Mouse (Mus musculus) lung, adult 2 months (tissue): ENCODE measurements around the gene Map3k14. TPM values are rescaled to one million over a fixed set of nuclear protein-coding genes. Genes with fewer than 3 reads are reported as not detected.

Source experiments
- DNase-seq: peaks from one replicate; pipeline ENCODE4 v3.0.0; 2022
- H3K4me1 ChIP-seq: fragments of 200-500 bp; 2 replicates; pipeline ENCODE4 v1.6.1; 2011; ENCODE audit warnings: low read length; ENCODE audit not compliant: control insufficient read depth, insufficient read depth
- H3K4me3 ChIP-seq: fragments of 200-500 bp; replicated peaks from 2 replicates; pipeline ENCODE3; 2011; ENCODE audit warnings: low read depth, mild to moderate bottlenecking, control low read depth, low read length; ENCODE audit errors: extremely low read depth
- CTCF ChIP-seq: fragments of 200-500 bp; IDR thresholded peaks from 2 replicates; pipeline ENCODE4 v1.5.1; 2011; ENCODE audit warnings: mild to moderate bottlenecking, low read length, control low read depth; ENCODE audit not compliant: insufficient read depth
- POLR2A ChIP-seq: fragments of 200-500 bp; IDR thresholded peaks from 2 replicates; pipeline ENCODE4 v1.6.1; 2011; ENCODE audit warnings: low read depth, mild to moderate bottlenecking, control low read depth, low read length, borderline replicate concordance; ENCODE audit errors: extremely low read depth
- WGBS: fragments of 180-500 bp; shearing (Covaris S2); methylation state at CpG from one replicate; pipeline ENCODE4 v1.1.7; 2018; 5-methylcytosine and 5-hydroxymethylcytosine counted together
- polyA plus RNA-seq: library from polyadenylated mRNA; depleted of rRNA; stranded (reverse); fragments of >200 nt; gene quantifications from 2 replicates; pipeline ENCODE4 v1.2.3, GENCODE M21; 2012; rRNA removed

The Map3k14 gene
- 16.3 and 19.7 TPM in 2 replicates for polyA plus RNA-seq

- peaks cover 5% of the 10 kb centered on the region; the same call in 1 of the 2 replicates for H3K4me1 ChIP-seq
- peak; percentile 100 for DNase-seq
- WGBS = 2% methylated on average over 55 of the region's 55 CpGs
- H3K4me3 ChIP-seq = peak within 1 kb of the TSS; percentile 72
- TF ChIP-seq CTCF = no peak
- peak; percentile 93; the same call in 1 of the 2 replicates for TF ChIP-seq POLR2A
Measured at GRCm38 (mm10) chr11:103267346-103268219, at the start of gene Map3k14. Map3k14 (minus strand) TSS chr11:103267472.

- 65% methylated on average over 5 of the region's 5 CpGs for WGBS
- Histone ChIP-seq H3K4me3 (no peak overlapping the region), H3K4me1 (peaks cover 4% of the 10 kb centered on the region)
- TF ChIP-seq CTCF (no peak), POLR2A (no peak)
- DNase-seq = no peak
Measured at GRCm38 (mm10) chr11:103315379-103315778, 48.1 kb upstream of the Map3k14 start.

- TF ChIP-seq CTCF (no peak), POLR2A (no peak)
- WGBS = 70% methylated on average over 10 of the region's 10 CpGs
- peaks cover 4% of the 10 kb centered on the region for H3K4me1 ChIP-seq
- H3K4me3 ChIP-seq = no peak overlapping the region
- no peak for DNase-seq
Measured at GRCm38 (mm10) chr11:103314736-103315374, 47.6 kb upstream of the Map3k14 start.

GRCm38 (mm10) chr11:103313542-103313941 is 46.3 kb upstream of the Map3k14 start:
- 79% methylated on average over 6 of the region's 6 CpGs for WGBS
- Histone ChIP-seq H3K4me1 (peaks cover 4% of the 10 kb centered on the region), H3K4me3 (no peak overlapping the region)
- DNase-seq = no peak
- TF ChIP-seq POLR2A (no peak), CTCF (no peak)

- DNase-seq = no peak
- peaks cover 7% of the 10 kb centered on the region for H3K4me1 ChIP-seq
- H3K4me3 ChIP-seq = no peak overlapping the region
- TF ChIP-seq CTCF (no peak), POLR2A (no peak)
- WGBS = 72% methylated on average over 8 of the region's 8 CpGs
Measured at GRCm38 (mm10) chr11:103312655-103313255, 45.5 kb upstream of the Map3k14 start.

- TF ChIP-seq CTCF (no peak), POLR2A (no peak)
- peak; percentile 58 for DNase-seq
- WGBS = 3% methylated on average over 29 of the region's 30 CpGs
- Histone ChIP-seq H3K4me1 (peaks cover 7% of the 10 kb centered on the region), H3K4me3 (peak overlapping the region; percentile 47)
Measured at GRCm38 (mm10) chr11:103311960-103312611, 44.8 kb upstream of the Map3k14 start.

GRCm38 (mm10) chr11:103309956-103310574 is 42.8 kb upstream of the Map3k14 start:
- no peak for DNase-seq
- peaks cover 7% of the 10 kb centered on the region for H3K4me1 ChIP-seq
- no peak for TF ChIP-seq CTCF
- TF ChIP-seq POLR2A = no peak
- no peak overlapping the region for H3K4me3 ChIP-seq
- 56% methylated on average over 10 of the region's 10 CpGs for WGBS

GRCm38 (mm10) chr11:103307910-103308309 is 40.6 kb upstream of the Map3k14 start:
- Histone ChIP-seq H3K4me1 (peaks cover 7% of the 10 kb centered on the region), H3K4me3 (no peak overlapping the region)
- DNase-seq = no peak
- WGBS = 35% methylated on average over 8 of the region's 8 CpGs
- TF ChIP-seq CTCF (no peak), POLR2A (no peak)
